Mouse (Mus musculus) kidney, embryonic 15.5 days (tissue): ENCODE measurements around the gene Bnip1. TPM values are rescaled to one million over a fixed set of nuclear protein-coding genes. Genes with fewer than 3 reads are reported as not detected.

Source experiments
- ATAC-seq: fragments of 200-750 bp; cut with Nextera tagmentation; replicated peaks from 2 replicates; pipeline ENCODE4 v1.8.0; 2017; ENCODE audit warnings: moderate TSS enrichment; ENCODE audit not compliant: low FRiP score
- H3K27ac ChIP-seq: fragments of 300-500 bp; sonication (generic); 2 replicates; pipeline ENCODE4 v1.5.1; 2015; ENCODE audit warnings: mild to moderate bottlenecking, inconsistent platforms
- H3K27me3 ChIP-seq: fragments of 300-500 bp; sonication (generic); 2 replicates; pipeline ENCODE4 v1.6.1; 2015; ENCODE audit warnings: inconsistent platforms
- H3K36me3 ChIP-seq: fragments of 300-500 bp; sonication (generic); 2 replicates; pipeline ENCODE4 v1.6.1; 2015; ENCODE audit warnings: inconsistent platforms
- H3K4me1 ChIP-seq: fragments of 300-500 bp; sonication (generic); 2 replicates; pipeline ENCODE4 v1.6.1; 2015; ENCODE audit warnings: inconsistent platforms
- H3K4me2 ChIP-seq: fragments of 300-500 bp; sonication (generic); 2 replicates; pipeline ENCODE4 v1.6.1; 2015; ENCODE audit warnings: moderate library complexity, mild to moderate bottlenecking, inconsistent platforms
- H3K4me3 ChIP-seq: fragments of 300-500 bp; sonication (generic); replicated peaks from 2 replicates; pipeline ENCODE4 v1.5.1; 2015; ENCODE audit warnings: mild to moderate bottlenecking, inconsistent platforms
- H3K9ac ChIP-seq: fragments of 300-500 bp; sonication (generic); 2 replicates; pipeline ENCODE4 v1.6.1; 2015; ENCODE audit warnings: mild to moderate bottlenecking, inconsistent platforms
- H3K9me3 ChIP-seq: fragments of 300-500 bp; sonication (generic); replicated peaks from 2 replicates; pipeline ENCODE4 v1.6.1; 2016; ENCODE audit warnings: inconsistent platforms
- WGBS: fragments of 180-500 bp; shearing (Covaris S2); methylation state at CpG from one replicate; pipeline ENCODE4 v1.1.7; 2015; ENCODE audit warnings: mixed read lengths; 5-methylcytosine and 5-hydroxymethylcytosine counted together
- polyA plus RNA-seq: library from polyadenylated mRNA; unstranded; fragments of >200 nt; fragmentation: Nextera tagmentation; extraction: Ambion mirVana; gene quantifications from 2 replicates; pipeline ENCODE4 v1.2.1, GENCODE M21; 2015

Bnip1 gene
- polyA plus RNA-seq, 1 experiment from 2014 or later = 52.3 TPM

DNA sequence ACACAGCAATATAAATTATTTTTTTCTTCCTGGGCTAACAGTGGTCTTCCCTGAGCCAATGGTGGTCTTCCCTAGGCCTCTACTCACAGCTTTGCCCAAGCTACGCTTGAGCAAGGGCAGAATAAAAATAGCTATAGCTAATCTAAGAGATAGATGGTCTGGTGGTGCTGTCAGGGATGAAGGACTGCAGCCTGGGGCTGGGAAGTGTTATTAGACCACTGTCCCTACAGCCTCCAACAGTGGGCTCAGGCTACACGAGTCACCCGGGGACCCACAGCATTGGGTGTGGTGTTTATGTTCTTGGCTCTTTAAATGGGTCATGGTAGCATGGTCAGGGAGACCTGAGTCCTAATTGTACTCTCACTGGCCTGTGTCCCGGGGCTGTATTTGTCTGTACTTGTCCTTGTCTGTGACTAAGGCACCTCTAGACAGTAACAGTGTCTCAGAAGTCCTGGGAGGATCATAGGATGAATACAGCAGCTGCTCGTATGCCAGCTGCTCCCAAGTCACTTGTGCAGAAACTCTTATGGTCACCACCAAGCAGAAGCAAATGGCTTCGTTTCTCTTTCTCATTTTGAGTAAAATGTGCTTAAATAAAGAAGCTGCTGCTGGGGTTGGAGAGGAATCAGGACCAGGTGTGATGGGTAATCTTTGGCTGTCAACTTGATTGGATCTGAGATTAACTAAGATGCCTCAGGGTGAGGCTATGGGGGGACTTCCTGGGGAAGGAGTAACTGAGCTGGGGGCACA is 16.7 kb downstream of the Bnip1 start:
- Histone ChIP-seq H3K9ac (no peak overlapping the region), H3K4me3 (no peak overlapping the region), H3K36me3 (peaks cover 12% of the 10 kb centered on the region), H3K9me3 (no peaks in the 10 kb centered on the region), H3K27ac (no peak overlapping the region), H3K4me1 (no peaks in the 10 kb centered on the region), H3K27me3 (no peaks in the 10 kb centered on the region), H3K4me2 (no peak overlapping the region)
- no peak for ATAC-seq
- 74% methylated on average over 6 of the region's 6 CpGs for WGBS

DNA sequence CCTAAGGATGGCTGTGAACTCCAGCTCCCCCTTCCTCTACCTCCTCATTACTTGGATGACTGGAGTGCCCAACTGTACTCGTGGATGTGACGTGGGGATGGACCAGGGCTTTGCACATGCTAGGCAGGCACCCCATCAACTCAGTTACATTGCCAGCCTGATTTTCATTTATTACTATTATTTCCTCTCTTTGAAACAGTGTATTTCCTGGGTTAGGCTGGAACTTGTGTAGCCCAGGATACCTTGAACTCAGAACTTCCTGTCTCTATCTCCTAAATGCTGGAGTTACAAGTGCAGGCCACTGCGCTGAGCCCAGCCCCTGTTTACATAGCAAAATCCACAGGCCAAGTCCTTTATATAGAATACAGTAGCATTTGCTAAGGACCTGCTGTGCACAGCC is 22.0 kb downstream of the Bnip1 start:
- Histone ChIP-seq H3K27ac (no peak overlapping the region), H3K4me3 (no peak overlapping the region), H3K27me3 (no peaks in the 10 kb centered on the region), H3K4me2 (no peak overlapping the region), H3K4me1 (no peaks in the 10 kb centered on the region), H3K9ac (no peak overlapping the region), H3K36me3 (no peaks in the 10 kb centered on the region), H3K9me3 (no peaks in the 10 kb centered on the region)
- WGBS = 81% methylated on average over 3 of the region's 3 CpGs
- ATAC-seq = no peak

DNA sequence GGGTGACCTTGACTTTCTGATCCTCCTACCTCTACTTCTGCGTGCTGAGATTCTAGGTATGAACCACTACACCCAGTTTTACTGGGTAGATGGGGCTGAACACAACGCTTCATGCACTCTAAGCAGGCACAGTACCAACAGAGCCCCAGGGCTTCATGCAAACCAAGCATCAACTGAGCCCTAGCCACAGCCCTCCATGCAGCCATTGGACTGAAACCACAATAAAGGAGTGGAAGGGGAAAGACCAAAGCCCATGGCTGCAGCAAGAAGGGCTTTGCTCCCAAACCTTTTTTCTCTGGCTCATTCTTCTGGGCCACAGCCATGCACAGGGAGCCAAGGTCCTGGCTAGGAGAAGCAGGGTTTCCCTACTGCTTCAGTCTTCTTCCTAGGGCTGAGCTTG is 31.7 kb downstream of the Bnip1 start:
- H3K9me3 ChIP-seq = no peaks in the 10 kb centered on the region
- H3K4me2 ChIP-seq = no peak overlapping the region
- no peak overlapping the region for H3K9ac ChIP-seq
- no peak overlapping the region for H3K27ac ChIP-seq
- no peak for ATAC-seq
- H3K36me3 ChIP-seq = no peaks in the 10 kb centered on the region
- no peaks in the 10 kb centered on the region for H3K4me1 ChIP-seq
- 0 out of 2 replicates have a peak, but pooled peaks cover 6% of the 10 kb centered on the region for H3K27me3 ChIP-seq
- H3K4me3 ChIP-seq = no peak overlapping the region
- WGBS = 73% methylated on average over 2 of the region's 2 CpGs

DNA sequence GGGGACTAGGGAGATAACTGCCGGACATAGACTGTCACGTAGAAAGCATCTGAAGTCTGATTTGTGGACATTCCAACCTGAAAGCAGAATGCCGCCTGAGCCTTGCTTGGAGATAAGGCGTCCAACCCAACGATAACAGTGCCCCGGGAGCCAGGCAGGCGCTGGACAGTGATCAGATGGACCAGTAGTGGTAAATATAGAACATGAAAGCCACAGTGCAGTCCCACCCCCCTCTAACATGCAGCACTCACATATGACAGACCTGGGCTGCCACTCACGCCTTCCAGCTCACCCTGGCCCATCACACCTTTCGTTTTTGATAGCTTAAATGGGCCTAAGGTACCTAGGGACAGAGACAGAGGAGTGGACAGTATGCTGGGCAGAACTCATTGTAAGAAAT is 32.6 kb downstream of the Bnip1 start:
- 0 out of 2 replicates have a peak, but pooled peaks cover 6% of the 10 kb centered on the region for H3K27me3 ChIP-seq
- H3K9ac ChIP-seq = no peak overlapping the region
- no peak overlapping the region for H3K4me3 ChIP-seq
- no peaks in the 10 kb centered on the region for H3K4me1 ChIP-seq
- no peak for ATAC-seq
- H3K9me3 ChIP-seq = no peaks in the 10 kb centered on the region
- 78% methylated on average over 9 of the region's 9 CpGs for WGBS
- no peak overlapping the region for H3K4me2 ChIP-seq
- no peaks in the 10 kb centered on the region for H3K36me3 ChIP-seq
- no peak overlapping the region for H3K27ac ChIP-seq

DNA sequence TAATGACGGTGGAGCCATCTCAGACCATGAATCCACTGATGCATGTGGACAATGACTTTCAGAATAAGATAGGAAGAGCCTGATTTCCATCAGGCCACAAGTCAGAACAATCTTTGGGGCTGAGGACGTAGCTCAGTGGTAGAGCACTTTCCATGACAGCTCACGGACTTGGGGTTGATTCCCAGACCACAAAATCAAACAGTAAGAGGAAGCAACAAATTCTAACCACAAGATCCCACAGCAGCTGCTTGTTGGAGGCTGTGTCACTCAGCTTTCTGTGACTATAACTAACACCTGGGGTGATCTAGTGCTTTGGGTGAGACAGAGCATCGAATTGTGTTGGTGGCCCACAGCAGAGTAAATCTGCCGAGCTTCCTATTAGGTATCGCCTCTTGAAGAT is 35.9 kb downstream of the Bnip1 start:
- no peaks in the 10 kb centered on the region for H3K9me3 ChIP-seq
- 84% methylated on average over 6 of the region's 6 CpGs for WGBS

DNA sequence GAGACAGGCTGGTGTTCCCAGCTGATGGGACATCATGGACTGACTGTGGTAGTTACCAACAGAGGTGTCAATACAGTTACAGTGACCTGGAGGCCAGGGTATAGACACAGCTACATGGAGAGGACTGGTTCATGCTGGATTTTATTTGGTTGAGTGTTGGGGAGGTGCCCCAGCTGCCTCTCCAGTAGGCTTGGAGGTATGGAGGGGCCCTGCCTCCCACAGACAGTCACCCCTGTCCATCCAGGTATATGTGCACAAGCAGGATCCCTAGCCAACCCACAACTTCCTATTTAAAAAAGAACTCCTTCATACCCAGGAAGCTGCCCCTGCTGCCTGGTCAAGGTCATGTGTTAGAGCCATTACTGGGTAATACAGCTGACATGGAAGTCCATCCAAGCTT is 36.9 kb downstream of the Bnip1 start:
- ATAC-seq = no peak
- H3K4me1 ChIP-seq = no peaks in the 10 kb centered on the region
- H3K36me3 ChIP-seq = no peaks in the 10 kb centered on the region
- no peak overlapping the region for H3K4me2 ChIP-seq
- no peak overlapping the region for H3K9ac ChIP-seq
- H3K9me3 ChIP-seq = no peaks in the 10 kb centered on the region
- H3K27ac ChIP-seq = no peak overlapping the region
- no peak overlapping the region for H3K4me3 ChIP-seq
- peaks cover 10% of the 10 kb centered on the region; the same call in 1 of the 2 replicates for H3K27me3 ChIP-seq

More for the DNA sequence above, 35.9 kb downstream of the Bnip1 start:
- Histone ChIP-seq H3K9ac (no peak overlapping the region), H3K27me3 (peaks cover 12% of the 10 kb centered on the region; the same call in 1 of the 2 replicates), H3K4me1 (no peaks in the 10 kb centered on the region), H3K4me3 (no peak overlapping the region), H3K4me2 (no peak overlapping the region), H3K36me3 (no peaks in the 10 kb centered on the region), H3K27ac (no peak overlapping the region)
- ATAC-seq = no peak

DNA sequence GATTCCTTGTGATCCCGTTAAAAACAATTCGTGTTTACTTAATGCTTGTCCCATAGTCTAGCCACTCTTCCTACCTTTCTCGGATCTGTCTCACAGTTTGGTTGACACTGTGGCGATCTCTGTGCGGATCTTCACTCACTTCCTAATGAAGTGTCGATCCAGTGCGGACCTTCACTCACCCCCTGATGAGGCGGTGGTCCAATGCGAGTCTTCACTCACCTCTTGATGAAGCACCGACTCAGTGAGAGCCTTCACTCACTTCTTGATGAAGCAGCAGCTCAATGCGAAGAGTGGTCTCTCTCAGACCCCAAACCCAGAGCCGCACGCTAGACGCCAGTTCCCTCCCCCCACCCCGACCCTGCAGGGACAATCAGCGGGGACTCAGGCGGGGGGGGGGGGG is 45.3 kb downstream of the Bnip1 start:
- H3K9me3 ChIP-seq = no peaks in the 10 kb centered on the region
- peaks cover 39% of the 10 kb centered on the region for H3K27me3 ChIP-seq
- H3K27ac ChIP-seq = no peak overlapping the region
- 75% methylated on average over 16 of the region's 17 CpGs for WGBS
- no peak for ATAC-seq
- no peak overlapping the region for H3K4me2 ChIP-seq
- H3K4me3 ChIP-seq = no peak overlapping the region
- H3K9ac ChIP-seq = no peak overlapping the region
- no peaks in the 10 kb centered on the region for H3K4me1 ChIP-seq
- no peaks in the 10 kb centered on the region for H3K36me3 ChIP-seq

DNA sequence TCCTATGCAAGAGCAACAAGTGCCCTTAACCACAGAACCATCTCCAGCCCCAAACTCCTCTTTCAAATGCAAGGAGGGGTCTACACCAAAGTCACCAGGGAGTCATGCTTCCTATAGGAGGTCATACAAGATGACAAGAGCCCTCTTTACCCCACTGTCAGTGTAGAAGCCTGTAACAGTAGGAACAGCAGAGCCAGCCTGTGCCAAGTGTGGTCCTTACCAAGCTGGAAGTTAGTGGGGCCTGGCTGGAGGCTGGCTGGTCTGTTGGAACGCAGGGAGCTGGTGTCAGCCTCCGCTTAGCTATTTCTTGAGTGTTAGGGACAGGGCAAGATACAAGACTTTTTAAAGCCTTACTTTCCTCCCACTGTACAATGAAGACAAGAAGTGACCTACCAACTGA is 52.9 kb downstream of the Bnip1 start:
- no peak overlapping the region for H3K4me3 ChIP-seq
- no peaks in the 10 kb centered on the region for H3K9me3 ChIP-seq
- no peak for ATAC-seq
- H3K27ac ChIP-seq = no peak overlapping the region
- H3K27me3 ChIP-seq = peaks cover 74% of the 10 kb centered on the region
- 81% methylated on average over 2 of the region's 2 CpGs for WGBS
- H3K9ac ChIP-seq = no peak overlapping the region
- peaks cover 5% of the 10 kb centered on the region; the same call in 1 of the 2 replicates for H3K4me1 ChIP-seq
- no peak overlapping the region for H3K4me2 ChIP-seq
- no peaks in the 10 kb centered on the region for H3K36me3 ChIP-seq

DNA sequence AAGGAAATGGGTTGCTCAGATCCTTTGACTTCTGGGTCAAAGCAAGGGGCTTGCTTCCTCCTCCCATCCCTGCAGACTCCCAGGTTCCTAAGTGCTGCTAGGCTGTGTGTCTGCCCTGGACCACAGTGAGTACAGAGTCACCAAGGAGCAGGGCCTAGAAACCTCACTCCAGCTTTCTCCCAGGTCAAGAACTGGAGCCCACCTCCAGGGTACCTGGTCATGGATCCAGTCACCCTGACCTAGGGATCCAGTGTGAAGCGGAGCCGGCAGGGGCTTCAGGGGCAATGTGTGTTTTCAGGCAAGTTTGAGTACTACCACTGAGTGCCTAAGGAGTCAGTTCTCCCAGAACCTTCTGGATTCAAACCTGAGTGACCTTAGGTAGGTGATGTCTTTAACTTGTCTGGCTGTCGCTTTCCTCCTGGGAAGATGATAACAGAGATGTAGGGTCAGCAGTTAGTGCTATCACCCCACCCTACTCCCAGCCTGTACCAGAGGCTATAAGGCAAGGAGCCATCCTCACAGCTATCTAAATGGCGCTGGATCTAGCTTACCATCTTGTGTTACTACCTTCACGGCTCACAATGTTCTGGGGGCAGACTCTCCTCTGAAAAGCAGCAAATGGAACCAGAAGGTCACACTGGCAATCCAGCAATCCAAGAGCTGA is 53.6 kb downstream of the Bnip1 start:
- ATAC-seq = no peak
- peaks cover 74% of the 10 kb centered on the region for H3K27me3 ChIP-seq
- no peak overlapping the region for H3K4me3 ChIP-seq
- no peak overlapping the region for H3K9ac ChIP-seq
- 68% methylated on average over 5 of the region's 5 CpGs for WGBS
- H3K4me1 ChIP-seq = peaks cover 12% of the 10 kb centered on the region
- H3K27ac ChIP-seq = no peak overlapping the region
- no peaks in the 10 kb centered on the region for H3K36me3 ChIP-seq
- no peaks in the 10 kb centered on the region for H3K9me3 ChIP-seq
- no peak overlapping the region for H3K4me2 ChIP-seq

DNA sequence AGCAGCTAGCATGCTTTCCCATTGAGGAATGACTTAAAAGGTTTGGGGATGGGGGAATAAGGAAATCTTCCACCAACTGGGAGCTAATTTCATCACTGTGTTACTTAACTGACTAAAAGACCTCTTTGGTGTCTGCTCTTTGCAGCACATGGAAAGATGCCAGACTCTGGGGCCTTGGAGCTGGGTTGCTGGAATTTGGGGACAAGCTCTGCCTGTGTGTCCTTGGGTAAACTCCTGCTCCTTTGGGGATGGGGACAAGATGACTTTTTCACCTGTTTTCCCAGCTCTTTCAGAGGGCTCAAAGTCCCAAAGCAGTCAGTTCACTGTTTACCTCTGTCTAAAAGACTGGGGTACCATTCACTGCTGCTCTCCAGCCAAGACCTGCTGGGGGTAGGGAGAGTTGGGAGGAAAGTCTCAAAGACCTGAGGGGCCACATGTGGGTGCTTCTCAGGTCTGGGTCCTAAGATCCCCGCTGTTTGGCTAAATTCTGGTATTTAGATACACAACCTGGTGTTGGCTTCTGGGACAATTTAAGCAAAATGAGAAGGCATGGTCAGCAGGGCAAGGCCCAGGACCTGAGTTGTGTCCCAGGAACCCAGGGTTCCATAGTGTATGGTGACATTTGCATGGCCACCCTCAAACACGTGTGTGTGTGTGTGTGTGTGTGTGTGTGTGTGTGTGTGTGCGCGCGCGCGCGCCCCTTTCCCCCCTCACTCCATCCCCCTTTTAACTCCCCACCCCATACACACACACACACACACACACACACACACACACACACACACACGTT is 54.3 kb downstream of the Bnip1 start:
- Histone ChIP-seq H3K9ac (no peak overlapping the region), H3K27me3 (peaks cover 78% of the 10 kb centered on the region), H3K4me2 (no peak overlapping the region), H3K4me3 (no peak overlapping the region), H3K27ac (no peak overlapping the region), H3K36me3 (no peaks in the 10 kb centered on the region), H3K9me3 (no peaks in the 10 kb centered on the region), H3K4me1 (peaks cover 14% of the 10 kb centered on the region)
- 51% methylated on average over 9 of the region's 9 CpGs for WGBS
- ATAC-seq = no peak

DNA sequence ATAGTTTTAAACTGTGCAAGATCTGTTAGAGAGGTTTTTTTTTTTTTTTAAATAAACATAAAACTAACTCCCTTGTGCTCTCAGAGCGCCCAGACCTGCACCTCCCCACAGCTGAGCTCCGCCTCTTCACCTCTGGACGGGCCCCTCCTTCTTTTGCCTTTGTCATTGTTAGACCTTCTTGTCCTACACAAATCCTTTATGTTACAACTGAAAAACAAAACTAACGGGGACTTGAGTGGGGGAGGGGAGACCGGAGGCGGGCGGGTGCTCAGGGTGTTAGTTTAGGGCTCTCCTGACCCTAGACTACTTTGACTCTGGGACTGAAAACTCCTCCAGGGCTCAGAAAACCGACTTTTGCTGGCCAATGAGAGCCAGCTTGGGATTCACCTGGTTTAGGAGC is 55.1 kb downstream of the Bnip1 start:
- no peak overlapping the region for H3K4me3 ChIP-seq
- WGBS = 9% methylated on average over 8 of the region's 8 CpGs
- H3K27ac ChIP-seq = no peak overlapping the region
- no peaks in the 10 kb centered on the region for H3K9me3 ChIP-seq
- no peaks in the 10 kb centered on the region for H3K36me3 ChIP-seq
- peaks cover 15% of the 10 kb centered on the region for H3K4me1 ChIP-seq
- no peak for ATAC-seq
- H3K27me3 ChIP-seq = peaks cover 85% of the 10 kb centered on the region
- H3K9ac ChIP-seq = no peak overlapping the region
- no peak overlapping the region for H3K4me2 ChIP-seq

DNA sequence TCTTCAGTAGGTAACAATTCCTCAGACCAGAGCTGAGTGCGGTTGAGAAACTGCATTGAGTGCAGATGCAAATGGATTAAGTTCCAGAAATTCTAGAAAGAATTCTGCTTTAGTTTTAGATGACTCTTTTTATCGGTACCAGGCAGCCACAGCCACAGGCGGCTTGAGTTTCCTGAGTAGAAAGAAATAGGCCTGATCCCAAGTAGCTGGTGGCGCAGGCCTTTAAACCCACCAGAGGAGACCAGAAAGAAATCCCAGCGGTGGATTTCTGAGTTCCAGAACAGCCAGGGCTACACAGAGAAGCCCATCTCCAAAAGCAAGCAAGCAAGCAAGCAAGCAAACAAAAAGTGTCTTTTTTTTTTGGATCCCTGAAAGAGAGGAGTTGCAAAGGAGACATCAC is 55.5 kb downstream of the Bnip1 start:
- no peak overlapping the region for H3K9ac ChIP-seq
- H3K9me3 ChIP-seq = no peaks in the 10 kb centered on the region
- no peak overlapping the region for H3K27ac ChIP-seq
- no peak for ATAC-seq
- peaks cover 89% of the 10 kb centered on the region for H3K27me3 ChIP-seq
- H3K36me3 ChIP-seq = no peaks in the 10 kb centered on the region
- 20% methylated on average over 5 of the region's 5 CpGs for WGBS
- H3K4me2 ChIP-seq = no peak overlapping the region
- H3K4me1 ChIP-seq = peaks cover 19% of the 10 kb centered on the region
- H3K4me3 ChIP-seq = no peak overlapping the region
